Mouse (Mus musculus): ENCODE measurements around the gene Tcp11l2. TPM values are rescaled to one million over a fixed set of nuclear protein-coding genes. Genes with fewer than 3 reads are reported as not detected.
A peak's percentile ranks its signal among the peaks of the same experiment; 100 is the strongest.

Tcp11l2 gene
- polyA plus RNA-seq, 1 experiment from 2014 or later, result 39.0 TPM

DNA sequence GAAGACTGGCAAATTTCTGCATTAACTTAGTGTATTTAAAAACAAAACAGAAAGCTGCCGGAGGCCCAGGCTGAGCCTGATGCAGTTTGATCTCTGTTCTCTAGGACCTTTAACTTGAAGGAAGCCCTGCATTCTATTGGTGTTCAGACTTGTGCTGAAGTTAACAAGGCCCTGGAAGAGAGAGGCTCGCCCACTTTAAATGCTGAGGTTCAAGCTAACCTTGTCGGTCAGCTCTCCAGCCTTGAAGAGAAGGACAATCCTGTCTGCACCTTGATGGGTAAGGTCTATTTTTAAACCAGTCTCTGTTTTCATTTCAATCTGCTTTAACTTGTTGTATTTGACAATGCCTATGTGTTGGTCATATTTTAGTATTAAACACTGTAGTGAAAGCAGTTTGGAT, 31.9 kb downstream of the Tcp11l2 start:
- WGBS (ENCODE audit: insufficient replicate concordance), result 70% methylated on average over 3 of the region's 3 CpGs

DNA sequence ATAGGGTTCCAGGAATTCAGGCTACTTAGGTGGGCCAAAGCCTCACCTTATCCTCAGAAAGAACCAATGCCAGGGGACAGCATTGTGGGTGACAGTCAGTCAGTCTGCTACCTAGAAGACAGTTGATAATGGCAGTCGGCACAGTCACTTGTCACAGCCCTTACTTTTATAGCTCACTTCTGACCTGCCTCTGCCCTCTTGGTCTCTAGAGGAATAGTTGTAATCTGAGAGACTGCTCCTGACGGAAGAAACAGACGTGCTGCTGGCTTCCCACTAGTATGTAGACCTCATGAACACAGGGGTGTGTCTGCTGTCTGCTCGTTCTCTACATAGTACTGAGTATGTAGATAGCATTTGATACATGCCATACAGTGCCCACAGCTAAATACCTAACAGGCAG, 33.9 kb downstream of the Tcp11l2 start:
- no peaks in the 10 kb centered on the region for H3K27me3 ChIP-seq
- peaks cover 2% of the 10 kb centered on the region; the same call in 1 of the 2 replicates for H3K36me3 ChIP-seq
- no peak overlapping the region for H3K9ac ChIP-seq
- no peak overlapping the region for H3K4me3 ChIP-seq (replicated peaks)
- no peak overlapping the region for H3K4me2 ChIP-seq
- H3K4me1 ChIP-seq (replicated peaks), result peaks cover 12% of the 10 kb centered on the region
- ATAC-seq (ENCODE audit: low read depth), result no peak
- no peak for DNase-seq
- 59% methylated on average over 4 of the region's 4 CpGs for WGBS (ENCODE audit: insufficient replicate concordance)
- no peak overlapping the region for H3K27ac ChIP-seq
- no peaks in the 10 kb centered on the region for H3K9me3 ChIP-seq (replicated peaks)

More for the DNA sequence above, 31.9 kb downstream of the Tcp11l2 start:
- H3K9ac ChIP-seq, result no peak overlapping the region
- no peak overlapping the region for H3K4me2 ChIP-seq
- H3K9me3 ChIP-seq (replicated peaks), result no peaks in the 10 kb centered on the region
- H3K27me3 ChIP-seq, result no peaks in the 10 kb centered on the region
- ATAC-seq (ENCODE audit: low read depth), result no peak
- no peak overlapping the region for H3K4me3 ChIP-seq (replicated peaks)
- no peak overlapping the region for H3K27ac ChIP-seq
- DNase-seq, result no peak
- H3K36me3 ChIP-seq, result peaks cover 7% of the 10 kb centered on the region; the same call in 1 of the 2 replicates
- H3K4me1 ChIP-seq (replicated peaks), result peaks cover 8% of the 10 kb centered on the region

DNA sequence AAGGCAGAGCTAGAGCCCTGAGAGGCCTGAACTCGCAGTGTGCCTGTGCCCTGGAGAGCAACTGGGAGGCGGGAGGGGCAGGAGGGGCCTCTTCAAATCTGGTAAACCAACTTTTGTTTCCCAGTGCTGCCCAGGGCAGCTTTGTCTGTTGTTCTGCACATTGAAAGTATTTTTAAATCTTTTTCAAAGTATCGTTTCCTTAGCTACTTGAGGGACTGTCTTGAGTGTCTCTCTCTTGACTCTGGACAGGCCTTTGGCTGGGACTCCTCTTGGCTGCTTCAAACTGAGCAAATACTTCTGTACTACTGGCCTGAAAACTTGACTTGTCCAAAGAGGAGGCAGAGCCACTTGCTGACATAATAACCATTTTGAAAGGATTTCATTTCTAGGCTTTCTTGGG, 34.4 kb downstream of the Tcp11l2 start:
- Histone ChIP-seq H3K4me1 (replicated peaks) (peaks cover 14% of the 10 kb centered on the region), H3K4me3 (replicated peaks) (no peak overlapping the region), H3K9me3 (replicated peaks) (no peaks in the 10 kb centered on the region), H3K9ac (no peak overlapping the region), H3K36me3 (no peaks in the 10 kb centered on the region; the same call in 1 of the 2 replicates), H3K4me2 (no peak overlapping the region), H3K27me3 (no peaks in the 10 kb centered on the region), H3K27ac (no peak overlapping the region)
- 68% methylated on average over 3 of the region's 3 CpGs for WGBS (ENCODE audit: insufficient replicate concordance)
- DNase-seq (no peak), ATAC-seq (ENCODE audit: low read depth) (no peak)

DNA sequence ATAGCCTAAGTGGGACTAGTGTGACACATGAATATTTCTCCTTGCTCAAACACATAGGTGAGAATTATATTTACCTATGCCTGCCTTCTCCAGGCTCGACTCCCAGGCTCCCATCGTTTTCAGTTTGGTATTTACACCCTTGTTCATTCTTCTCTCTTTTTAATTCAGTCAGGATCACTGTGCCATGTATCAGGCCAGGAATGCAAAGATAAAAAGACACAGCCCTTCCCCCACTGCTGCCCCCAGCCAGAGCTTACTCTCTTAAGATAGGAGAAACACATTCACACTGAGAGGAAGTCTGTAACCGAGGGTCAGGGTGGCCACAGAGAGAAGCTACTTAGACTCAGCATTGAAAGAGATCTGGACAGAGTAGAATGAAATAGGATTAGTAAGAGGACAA, 35.2 kb downstream of the Tcp11l2 start:
- Histone ChIP-seq H3K4me1 (replicated peaks) (peaks cover 14% of the 10 kb centered on the region), H3K9ac (no peak overlapping the region), H3K36me3 (no peaks in the 10 kb centered on the region; the same call in 1 of the 2 replicates), H3K9me3 (replicated peaks) (no peaks in the 10 kb centered on the region), H3K4me2 (no peak overlapping the region), H3K4me3 (replicated peaks) (no peak overlapping the region), H3K27ac (no peak overlapping the region), H3K27me3 (no peaks in the 10 kb centered on the region)
- WGBS (ENCODE audit: insufficient replicate concordance), result 29% methylated on average over 3 of the region's 3 CpGs
- no peak for ATAC-seq (ENCODE audit: low read depth)
- DNase-seq, result no peak

DNA sequence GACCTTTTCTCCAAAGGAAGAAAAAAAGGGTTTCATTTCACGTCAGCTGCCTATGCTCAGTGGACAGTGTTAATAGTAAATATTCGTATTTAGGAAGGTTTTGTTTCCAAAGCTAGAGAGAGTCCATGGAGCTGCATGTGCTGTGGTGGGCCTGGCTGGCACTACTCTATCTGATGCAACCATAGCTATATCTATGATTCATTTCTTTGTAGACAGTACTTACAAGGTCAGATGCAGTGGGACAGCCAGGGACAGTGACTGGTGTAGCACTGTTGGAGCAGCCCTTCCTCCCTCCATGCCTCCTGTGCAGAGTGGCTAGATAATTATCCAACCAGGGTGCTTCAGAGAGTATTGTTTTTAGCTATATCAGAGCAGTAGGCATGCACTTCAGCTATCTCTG, 35.9 kb downstream of the Tcp11l2 start:
- DNase-seq (no peak), ATAC-seq (ENCODE audit: low read depth) (no peak)
- Histone ChIP-seq H3K9ac (no peak overlapping the region), H3K9me3 (replicated peaks) (no peaks in the 10 kb centered on the region), H3K4me1 (replicated peaks) (peaks cover 14% of the 10 kb centered on the region), H3K27me3 (no peaks in the 10 kb centered on the region), H3K27ac (no peak overlapping the region), H3K4me3 (replicated peaks) (no peak overlapping the region), H3K4me2 (no peak overlapping the region), H3K36me3 (no peaks in the 10 kb centered on the region; the same call in 1 of the 2 replicates)
- WGBS (ENCODE audit: insufficient replicate concordance), result 48% methylated on average over 2 of the region's 2 CpGs

DNA sequence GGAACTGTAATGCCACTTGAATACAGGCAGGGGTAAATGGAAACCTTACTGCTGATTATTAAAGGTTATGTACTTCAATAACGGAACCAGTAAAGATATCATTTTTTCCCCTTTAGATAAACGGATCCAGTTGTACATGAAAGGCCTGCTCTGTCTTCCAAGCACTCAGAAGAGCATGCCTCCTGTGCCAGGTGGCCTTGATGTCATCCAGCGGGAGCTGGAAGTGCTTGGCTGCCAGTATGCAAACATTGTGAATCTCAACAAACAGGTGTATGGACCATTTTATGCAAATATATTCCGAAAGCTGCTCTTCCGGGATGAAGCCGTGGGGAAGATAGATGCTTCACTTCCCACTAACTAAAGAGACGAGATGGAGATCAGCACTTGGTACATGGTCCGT, 36.9 kb downstream of the Tcp11l2 start:
- Histone ChIP-seq H3K27ac (no peak overlapping the region), H3K27me3 (no peaks in the 10 kb centered on the region), H3K36me3 (no peaks in the 10 kb centered on the region; the same call in 1 of the 2 replicates), H3K9ac (no peak overlapping the region), H3K9me3 (replicated peaks) (no peaks in the 10 kb centered on the region), H3K4me1 (replicated peaks) (peaks cover 14% of the 10 kb centered on the region), H3K4me3 (replicated peaks) (no peak overlapping the region), H3K4me2 (no peak overlapping the region)
- ATAC-seq (ENCODE audit: low read depth) (no peak), DNase-seq (no peak)
- WGBS (ENCODE audit: insufficient replicate concordance), result 75% methylated on average over 8 of the region's 8 CpGs

DNA sequence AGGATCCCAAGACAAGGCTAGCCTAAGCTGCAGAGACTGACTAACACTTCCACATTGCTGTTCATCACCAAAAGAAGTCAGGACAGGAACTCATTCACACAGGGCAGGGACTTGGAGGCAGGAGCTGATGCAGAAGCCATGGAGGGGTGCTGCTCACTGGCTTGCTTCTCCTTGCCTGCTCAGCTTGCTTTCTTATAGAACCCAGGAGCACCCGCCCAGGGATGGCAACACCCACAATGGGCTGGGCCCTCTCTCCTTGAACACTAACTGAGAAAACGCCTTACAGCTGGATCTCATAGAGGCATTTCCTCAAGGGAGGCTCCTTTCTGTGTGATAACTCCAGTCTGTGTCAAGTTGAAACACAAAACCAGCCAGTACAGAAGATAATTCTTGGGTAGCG, 38.6 kb downstream of the Tcp11l2 start:
- no peak overlapping the region for H3K9ac ChIP-seq
- no peak overlapping the region for H3K4me2 ChIP-seq
- no peaks in the 10 kb centered on the region for H3K27me3 ChIP-seq
- H3K4me3 ChIP-seq (replicated peaks), result no peak overlapping the region
- no peaks in the 10 kb centered on the region; the same call in 1 of the 2 replicates for H3K36me3 ChIP-seq
- WGBS (ENCODE audit: insufficient replicate concordance), result 47% methylated on average over 3 of the region's 3 CpGs
- H3K9me3 ChIP-seq (replicated peaks), result no peaks in the 10 kb centered on the region
- no peak for ATAC-seq (ENCODE audit: low read depth)
- H3K4me1 ChIP-seq (replicated peaks), result peaks cover 14% of the 10 kb centered on the region
- DNase-seq, result no peak
- H3K27ac ChIP-seq, result no peak overlapping the region

DNA sequence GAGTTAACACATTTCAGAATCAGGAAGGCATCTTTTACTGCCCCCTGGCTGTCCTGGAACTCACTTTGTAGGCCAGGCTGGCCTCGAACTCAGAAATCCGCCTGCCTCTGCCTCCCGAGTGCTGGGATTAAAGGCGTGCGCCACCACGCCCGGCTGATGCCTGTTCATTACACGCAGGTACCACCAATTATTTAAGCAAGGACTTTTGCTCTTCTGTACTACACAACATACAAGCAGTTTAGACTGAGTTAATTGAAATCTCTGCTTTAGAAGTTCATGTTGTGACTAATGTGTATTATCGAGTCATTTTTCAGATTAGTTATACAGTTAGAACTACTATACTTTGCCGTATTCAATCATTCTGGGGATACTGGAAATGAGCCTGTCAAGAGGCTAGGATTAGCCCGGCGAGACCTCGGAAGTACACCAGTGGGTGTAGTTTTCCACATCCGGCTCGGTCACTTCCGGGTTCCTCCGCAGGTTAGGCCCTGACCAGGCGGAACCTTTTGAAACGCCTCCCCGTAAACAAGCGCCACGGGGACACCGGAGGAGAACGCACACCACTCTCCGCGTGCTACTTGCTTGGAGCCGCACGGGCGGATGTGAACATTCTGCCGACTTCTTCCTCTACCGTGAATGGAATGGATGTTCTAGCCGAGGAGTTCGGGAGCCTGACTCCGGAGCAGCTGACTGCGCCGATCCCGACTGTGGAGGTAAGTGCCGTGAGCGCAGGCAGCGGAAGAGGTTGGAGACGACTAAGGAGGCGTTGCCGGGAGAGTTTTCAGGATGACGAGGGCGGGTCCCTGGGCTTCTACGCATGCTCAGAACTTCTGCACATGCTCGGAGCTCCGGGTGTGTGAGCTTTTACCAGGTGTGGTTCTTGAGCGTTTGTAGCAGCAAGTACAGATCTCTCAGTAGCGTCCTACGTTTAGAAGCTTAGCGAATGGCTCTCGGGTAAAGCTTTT, 45.7 kb downstream of the Tcp11l2 start, which contains the start of gene Polr3b:
Polr3b (plus strand) TSS at position 467 of the 965 bp plus-strand sequence.
- Histone ChIP-seq H3K4me3 (replicated peaks) (peak within 1 kb of the TSS; percentile 68), H3K9ac (peak within 1 kb of the TSS; percentile 74), H3K36me3 (no peaks in the 10 kb centered on the region), H3K4me1 (replicated peaks) (peaks cover 21% of the 10 kb centered on the region), H3K9me3 (replicated peaks) (no peaks in the 10 kb centered on the region), H3K27ac (peak within 1 kb of the TSS; percentile 93), H3K4me2 (peak within 1 kb of the TSS; percentile 77), H3K27me3 (no peaks in the 10 kb centered on the region)
- DNase-seq (peak; percentile 92), ATAC-seq (ENCODE audit: low read depth) (peak; percentile 97)
- 6% methylated on average over 53 of the region's 53 CpGs for WGBS (ENCODE audit: insufficient replicate concordance)

DNA sequence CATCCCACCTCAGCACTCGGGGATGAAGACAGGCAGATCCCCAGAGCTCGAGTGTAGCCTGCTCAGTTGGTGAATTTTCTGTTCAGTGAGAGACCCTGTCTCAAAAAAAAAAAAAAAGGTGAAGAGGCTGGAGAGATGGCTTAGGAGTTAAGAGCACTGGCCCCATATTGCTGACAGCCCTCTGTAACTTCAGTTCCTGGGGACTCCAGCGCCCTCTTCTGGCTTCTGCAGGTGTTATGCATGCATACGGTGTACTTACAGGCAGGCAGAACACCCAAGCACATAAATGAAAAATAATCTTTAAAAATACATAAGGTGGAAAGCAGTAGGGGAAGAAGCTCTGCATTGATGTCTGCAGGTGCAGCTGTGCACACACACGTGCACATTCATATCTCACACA, 54.8 kb downstream of the Tcp11l2 start:
- WGBS (ENCODE audit: insufficient replicate concordance), result 60% methylated on average over 5 of the region's 5 CpGs
- Histone ChIP-seq H3K9ac (no peak overlapping the region), H3K9me3 (replicated peaks) (no peaks in the 10 kb centered on the region), H3K36me3 (peaks cover 32% of the 10 kb centered on the region), H3K4me2 (no peak overlapping the region), H3K4me3 (replicated peaks) (no peak overlapping the region), H3K27me3 (no peaks in the 10 kb centered on the region), H3K27ac (no peak overlapping the region), H3K4me1 (replicated peaks) (no peaks in the 10 kb centered on the region)
- DNase-seq, result no peak
- ATAC-seq (ENCODE audit: low read depth), result peak; percentile 31; the same call in 1 of the 2 replicates

DNA sequence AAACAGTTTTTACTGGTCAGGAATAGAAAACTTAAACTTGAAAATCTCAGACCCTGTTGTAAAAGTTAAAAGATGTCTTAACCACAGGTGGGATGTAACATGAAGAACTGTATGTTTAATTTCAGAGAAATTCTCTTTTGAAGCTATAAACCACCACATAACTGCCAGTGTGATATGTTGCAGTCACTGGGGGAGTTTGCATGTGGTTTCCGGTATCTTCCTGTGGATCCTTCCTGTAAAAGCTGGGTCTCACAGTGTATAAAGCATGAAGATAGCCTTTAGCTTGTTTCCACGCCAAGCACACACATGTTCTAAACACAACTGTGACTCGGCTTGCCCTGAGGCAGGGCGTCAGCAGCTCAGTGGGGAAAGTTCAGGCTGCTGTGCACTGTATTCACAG, 55.6 kb downstream of the Tcp11l2 start:
- H3K36me3 ChIP-seq, result peaks cover 40% of the 10 kb centered on the region
- no peaks in the 10 kb centered on the region for H3K27me3 ChIP-seq
- no peak overlapping the region for H3K4me2 ChIP-seq
- 89% methylated on average over 4 of the region's 4 CpGs for WGBS (ENCODE audit: insufficient replicate concordance)
- H3K4me3 ChIP-seq (replicated peaks), result no peak overlapping the region
- DNase-seq (no peak), ATAC-seq (ENCODE audit: low read depth) (no peak)
- no peaks in the 10 kb centered on the region for H3K4me1 ChIP-seq (replicated peaks)
- H3K27ac ChIP-seq, result no peak overlapping the region
- H3K9ac ChIP-seq, result no peak overlapping the region
- H3K9me3 ChIP-seq (replicated peaks), result no peaks in the 10 kb centered on the region

DNA sequence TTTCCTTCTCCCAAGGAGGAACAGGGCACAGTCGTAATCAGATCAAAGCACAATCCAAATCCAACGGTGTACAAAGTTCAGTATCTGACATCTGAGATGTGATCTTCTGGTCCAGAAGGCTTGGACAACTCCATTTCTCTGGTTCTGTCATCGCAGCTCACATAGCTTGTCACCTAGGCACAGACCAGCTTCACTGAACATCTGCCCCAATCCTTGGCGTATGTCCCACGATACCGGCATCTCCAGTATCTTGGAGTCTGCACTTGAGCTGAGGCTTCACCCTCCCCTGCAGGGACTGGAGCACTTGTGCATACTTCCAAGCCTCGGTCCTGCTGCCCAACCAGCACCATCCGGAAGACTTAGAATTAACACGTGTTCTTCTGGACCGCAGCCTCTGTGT, 60.2 kb downstream of the Tcp11l2 start:
- H3K4me2 ChIP-seq, result no peak overlapping the region
- no peak overlapping the region for H3K9ac ChIP-seq
- no peaks in the 10 kb centered on the region for H3K9me3 ChIP-seq (replicated peaks)
- 90% methylated on average over 10 of the region's 10 CpGs for WGBS (ENCODE audit: insufficient replicate concordance)
- no peak for ATAC-seq (ENCODE audit: low read depth)
- peaks cover 19% of the 10 kb centered on the region for H3K4me1 ChIP-seq (replicated peaks)
- no peak overlapping the region for H3K27ac ChIP-seq
- peaks cover 55% of the 10 kb centered on the region for H3K36me3 ChIP-seq
- H3K4me3 ChIP-seq (replicated peaks), result no peak overlapping the region
- DNase-seq, result no peak
- no peaks in the 10 kb centered on the region for H3K27me3 ChIP-seq

All from liver, embryonic 13.5 days (tissue).